Mouse (Mus musculus) right cerebral cortex, postnatal 10 days (tissue): ENCODE data around the gene Plekhg3.

Experiments used
- DNase-seq, 2 experiments: peaks; one replicate each; pipeline ENCODE4 v3.0.0; 2021; ENCODE audit warnings: low spot score in 2 of 2

The Plekhg3 gene

DNA sequence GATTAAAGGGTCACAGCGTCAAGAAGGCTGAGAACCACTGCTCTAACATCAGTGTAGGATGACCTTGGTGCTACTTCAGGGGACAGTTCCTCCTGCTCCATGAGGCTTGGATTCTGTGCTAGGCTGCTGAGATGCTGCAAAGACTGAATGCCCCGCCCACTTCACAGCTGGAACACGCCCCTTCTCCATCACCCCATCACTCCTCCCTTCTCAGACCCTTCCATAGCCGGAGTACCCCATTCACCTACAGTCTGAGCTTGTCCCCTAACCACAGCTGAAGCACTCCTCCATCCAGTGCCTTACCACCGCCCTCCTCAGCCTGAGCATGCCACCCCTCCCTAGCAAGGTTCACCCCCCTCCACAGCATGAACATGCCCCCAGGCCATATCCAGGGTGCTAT lies 89.2 kb downstream of the Plekhg3 start:
- DNase-seq: no peak

DNA sequence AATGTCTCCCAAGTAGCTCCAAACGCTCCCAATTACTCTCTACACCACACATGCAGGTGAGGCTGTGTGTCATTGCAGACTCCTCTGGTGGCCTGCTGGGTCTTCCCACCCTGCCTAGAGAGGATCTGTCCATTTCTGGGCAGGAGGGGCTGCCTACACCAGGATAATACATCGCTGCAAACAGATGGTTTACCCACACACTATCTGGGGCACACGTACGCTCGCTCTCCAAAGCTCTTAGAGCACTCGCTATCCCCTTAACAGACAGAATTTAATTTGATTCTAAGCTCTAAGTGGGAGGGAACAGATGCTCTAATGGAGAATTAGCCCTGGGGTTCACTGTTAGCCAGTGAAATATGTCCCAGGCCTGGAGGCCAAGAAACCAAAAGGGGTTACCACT lies 92.7 kb downstream of the Plekhg3 start:
- DNase-seq: no peak
